Mouse (Mus musculus) forebrain, postnatal 0 days (tissue): Measurements from ENCODE around the gene Psmd5. TPM values are rescaled to one million over a fixed set of nuclear protein-coding genes. Genes with fewer than 3 reads are reported as not detected.

Experiments
- ATAC-seq: fragments of 200-750 bp; cut with Nextera tagmentation; 2 replicates; pipeline ENCODE4 v1.8.0; 2017; ENCODE audit warnings: mild to moderate bottlenecking, moderate library complexity
- DNase-seq: peaks from one replicate; pipeline ENCODE4 v3.0.0-alpha.2; 2015
- H3K27ac ChIP-seq: fragments of 300-500 bp; sonication (generic); 2 replicates; pipeline ENCODE4 v1.5.1; 2014; ENCODE audit warnings: low read depth, mild to moderate bottlenecking, antibody characterized with exemption, low read length, moderate library complexity, mixed read lengths
- H3K27me3 ChIP-seq: fragments of 300-500 bp; sonication (generic); 2 replicates; pipeline ENCODE4 v1.6.1; 2014; ENCODE audit warnings: mild to moderate bottlenecking, low read length, mixed read lengths; ENCODE audit not compliant: insufficient read depth
- H3K36me3 ChIP-seq: fragments of 300-500 bp; sonication (generic); 2 replicates; pipeline ENCODE4 v1.6.1; 2014; ENCODE audit warnings: mild to moderate bottlenecking, moderate library complexity; ENCODE audit not compliant: insufficient read depth
- H3K4me1 ChIP-seq: fragments of 300-500 bp; sonication (generic); 2 replicates; pipeline ENCODE4 v1.6.1; 2014; ENCODE audit warnings: antibody characterized with exemption; ENCODE audit not compliant: insufficient read depth
- H3K4me2 ChIP-seq: fragments of 300-500 bp; sonication (generic); 2 replicates; pipeline ENCODE4 v1.6.1; 2014; ENCODE audit warnings: low read depth, mild to moderate bottlenecking, moderate library complexity
- H3K4me3 ChIP-seq: fragments of 300-500 bp; sonication (generic); 2 replicates; pipeline ENCODE4 v1.5.1; 2014; ENCODE audit warnings: low read depth, low read length, mixed read lengths
- H3K9ac ChIP-seq: fragments of 300-500 bp; sonication (generic); 2 replicates; pipeline ENCODE4 v1.6.1; 2014; ENCODE audit warnings: mild to moderate bottlenecking
- H3K9me3 ChIP-seq: fragments of 300-500 bp; sonication (generic); 2 replicates; pipeline ENCODE4 v1.6.1; 2016; ENCODE audit warnings: low read length
- CTCF ChIP-seq: sonication (generic); IDR thresholded peaks from 2 replicates; pipeline ENCODE4 v1.5.1; 2016; ENCODE audit warnings: antibody characterized with exemption, control low read depth, low read depth
- WGBS: fragments of 180-500 bp; shearing (Covaris S2); extraction: QIAGEN DNeasy Blood & Tissue Kit; methylation state at CpG from one replicate; pipeline ENCODE4 v1.1.7; 2014; 5-methylcytosine and 5-hydroxymethylcytosine counted together
- polyA plus RNA-seq: library from polyadenylated mRNA; unstranded; fragments of >200 nt; fragmentation: Nextera tagmentation; extraction: Ambion mirVana; gene quantifications from 2 replicates; pipeline ENCODE4 v1.2.1, GENCODE M21; 2015
- total RNA-seq: library from RNA; depleted of rRNA; stranded (reverse); fragments of >200 nt; gene quantifications from 2 replicates; pipeline ENCODE4 v1.2.3, GENCODE M21; 2014; rRNA removed

The Psmd5 gene
- total and polyA plus RNA-seq, 2 experiments from 2014 or later, result 43.3 to 85.2 TPM

GRCm38 (mm10) chr2:34801516-34802482, 73.0 kb downstream of the Psmd5 start:
- Histone ChIP-seq H3K4me1 (peaks cover 13% of the 10 kb centered on the region; the same call in 1 of the 2 replicates), H3K27me3 (no peaks in the 10 kb centered on the region), H3K9me3 (no peaks in the 10 kb centered on the region), H3K4me2 (peak overlapping the region; percentile 61; the same call in 1 of the 2 replicates), H3K36me3 (0 out of 2 replicates have a peak, but pooled peaks cover 10% of the 10 kb centered on the region), H3K9ac (peak overlapping the region; percentile 84), H3K4me3 (peak overlapping the region; percentile 59), H3K27ac (peak overlapping the region; percentile 90)
- DNase-seq, result peak; percentile 100
- WGBS, result 7% methylated on average over 39 of the region's 39 CpGs
- TF ChIP-seq CTCF, result peak; percentile 29
- ATAC-seq, result peak; percentile 99

- no peaks in the 10 kb centered on the region for H3K27me3 ChIP-seq
- TF ChIP-seq CTCF, result no peak
- no peak overlapping the region; the same call in 1 of the 2 replicates for H3K9ac ChIP-seq
- no peaks in the 10 kb centered on the region for H3K9me3 ChIP-seq
- H3K4me2 ChIP-seq, result peak overlapping the region; percentile 93; the same call in 1 of the 2 replicates
- ATAC-seq (no peak), DNase-seq (no peak)
- peaks cover 13% of the 10 kb centered on the region; the same call in 1 of the 2 replicates for H3K4me1 ChIP-seq
- H3K27ac ChIP-seq, result no peak overlapping the region
- 88% methylated on average over 7 of the region's 7 CpGs for WGBS
- H3K36me3 ChIP-seq, result 0 out of 2 replicates have a peak, but pooled peaks cover 10% of the 10 kb centered on the region
- no peak overlapping the region for H3K4me3 ChIP-seq
Observed at GRCm38 (mm10) chr2:34800371-34800770, 74.4 kb downstream of the Psmd5 start.

Other genes with a start within 250 kb of the Psmd5 start
- 106 and 108 TPM in 2 replicates for gene Gapvd1, start 119.7 kb downstream of the Psmd5 start, total RNA-seq
- 59.4 and 94.1 TPM in 2 replicates for gene Gapvd1, start 119.7 kb downstream of the Psmd5 start, polyA plus RNA-seq
- gene Hspa5, start 103.0 kb downstream of the Psmd5 start, total RNA-seq, result 243 and 295 TPM in 2 replicates
- 292 and 294 TPM in 2 replicates for gene Hspa5, start 103.0 kb downstream of the Psmd5 start, polyA plus RNA-seq
- gene Rabepk, start 75.1 kb downstream of the Psmd5 start, total RNA-seq, result 15.6 and 19.4 TPM in 2 replicates
- 26.1 and 27.3 TPM in 2 replicates for gene Rabepk, start 75.1 kb downstream of the Psmd5 start, polyA plus RNA-seq
- 130 and 140 TPM in 2 replicates for gene Fbxw2, start 48.7 kb downstream of the Psmd5 start, total RNA-seq
- gene Fbxw2, start 48.7 kb downstream of the Psmd5 start, polyA plus RNA-seq, result 111 and 120 TPM in 2 replicates
- 0.08 and 0.24 TPM in 2 replicates for gene Gm34653, start 42.0 kb downstream of the Psmd5 start, total RNA-seq
- 0.15 TPM in 1 of 2 replicates, not detected in the other for gene Gm34653, start 42.0 kb downstream of the Psmd5 start, polyA plus RNA-seq
- gene Cutal, start 572 bp downstream of the Psmd5 start, total RNA-seq, result 0.38 and 0.43 TPM in 2 replicates
- gene Cutal, start 572 bp downstream of the Psmd5 start, polyA plus RNA-seq, result 0.29 and 0.39 TPM in 2 replicates
- gene Phf19, start 39.1 kb upstream of the Psmd5 start, total RNA-seq, result 1.5 and 2.5 TPM in 2 replicates
- 1.5 and 2.4 TPM in 2 replicates for gene Phf19, start 39.1 kb upstream of the Psmd5 start, polyA plus RNA-seq
- gene Traf1, start 86.8 kb upstream of the Psmd5 start, total RNA-seq, result 0.86 and 2.2 TPM in 2 replicates
- 1.9 and 2.7 TPM in 2 replicates for gene Traf1, start 86.8 kb upstream of the Psmd5 start, polyA plus RNA-seq
- gene Hc, start 186.5 kb upstream of the Psmd5 start, total RNA-seq, result 0.46 and 1.1 TPM in 2 replicates
- gene Hc, start 186.5 kb upstream of the Psmd5 start, polyA plus RNA-seq, result 0.28 and 1.3 TPM in 2 replicates
- 0.33 and 0.38 TPM in 2 replicates for gene AI182371, start 226.6 kb upstream of the Psmd5 start, total RNA-seq
- gene AI182371, start 226.6 kb upstream of the Psmd5 start, polyA plus RNA-seq, result 0.18 TPM in 1 of 2 replicates, not detected in the other
- 10.4 and 17.4 TPM in 2 replicates for gene Cntrl, start 234.5 kb upstream of the Psmd5 start, total RNA-seq
- 5.5 and 7.0 TPM in 2 replicates for gene Cntrl, start 234.5 kb upstream of the Psmd5 start, polyA plus RNA-seq